Mouse (Mus musculus) brain, embryonic 18.5 days (tissue): ENCODE measurements around the gene Arid5b.
"Not testable (repeated sequence)": the region's sequence is repeated elsewhere in the genome, so short reads cannot be mapped to it uniquely, and the experiment has no call there.

Source experiments
- DNase-seq: peaks from one replicate; pipeline ENCODE4 v3.0.0-alpha.2; 2012; ENCODE audit warnings: low read depth, low spot score

The Arid5b gene

DNA sequence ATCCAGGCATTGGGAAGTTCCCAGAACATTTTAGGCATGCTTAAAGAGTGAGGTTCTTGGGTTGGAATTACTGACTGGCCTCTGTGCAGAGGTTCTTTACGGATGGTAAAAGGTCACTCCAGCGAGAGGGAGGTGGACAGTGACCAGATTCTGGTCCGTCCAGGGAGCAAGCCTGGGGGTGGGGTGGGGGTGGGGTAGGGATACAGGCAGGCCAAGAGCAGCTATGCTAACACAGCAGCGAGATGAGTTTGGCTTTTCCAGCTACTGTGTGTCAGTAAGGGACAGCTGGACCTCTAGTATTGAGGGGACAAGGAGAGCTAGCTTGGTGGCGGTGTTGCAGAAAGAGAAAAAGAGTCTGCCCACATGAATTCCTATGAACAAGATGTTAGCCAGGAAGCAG is 167.9 kb downstream of the Arid5b start:
- no peak for DNase-seq

DNA sequence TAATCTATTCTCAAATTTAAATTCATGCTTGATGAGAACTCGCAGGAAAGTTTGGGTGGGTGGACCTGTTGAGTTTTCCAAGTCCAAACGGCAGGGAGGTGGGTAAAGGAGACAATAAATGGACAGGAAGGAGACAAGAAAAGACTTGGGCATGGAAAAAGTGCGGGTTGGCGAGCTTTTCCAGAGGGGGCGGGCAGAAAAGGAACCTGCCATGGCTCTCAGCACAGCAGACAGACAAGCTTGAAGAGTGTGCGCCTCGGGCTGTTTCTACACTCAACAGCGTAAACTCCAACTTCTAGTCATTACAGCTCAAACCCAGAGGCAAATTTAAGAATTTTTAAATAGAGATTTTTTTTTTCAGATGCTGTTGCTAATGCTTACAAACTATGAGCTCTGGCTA is 168.4 kb downstream of the Arid5b start:
- no peak for DNase-seq

DNA sequence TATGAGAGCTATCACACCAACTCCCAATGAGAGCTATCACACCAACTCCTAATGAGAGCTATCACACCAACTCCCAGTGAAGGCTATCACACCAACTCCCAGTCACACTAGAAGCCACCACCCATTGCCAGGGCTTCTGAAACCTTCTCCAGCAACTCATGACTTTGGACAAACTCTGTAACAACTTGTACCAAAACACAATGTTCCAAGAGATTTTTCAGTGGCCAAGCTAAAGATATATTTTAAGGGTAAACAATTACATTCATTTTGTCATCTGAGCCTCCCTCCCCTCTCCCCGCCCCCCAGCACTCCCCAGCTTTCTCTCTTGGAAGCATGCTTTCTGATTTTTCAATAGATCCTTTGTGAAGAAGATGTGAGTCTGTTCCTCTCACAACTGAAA is 168.9 kb downstream of the Arid5b start:
- DNase-seq, result no peak

DNA sequence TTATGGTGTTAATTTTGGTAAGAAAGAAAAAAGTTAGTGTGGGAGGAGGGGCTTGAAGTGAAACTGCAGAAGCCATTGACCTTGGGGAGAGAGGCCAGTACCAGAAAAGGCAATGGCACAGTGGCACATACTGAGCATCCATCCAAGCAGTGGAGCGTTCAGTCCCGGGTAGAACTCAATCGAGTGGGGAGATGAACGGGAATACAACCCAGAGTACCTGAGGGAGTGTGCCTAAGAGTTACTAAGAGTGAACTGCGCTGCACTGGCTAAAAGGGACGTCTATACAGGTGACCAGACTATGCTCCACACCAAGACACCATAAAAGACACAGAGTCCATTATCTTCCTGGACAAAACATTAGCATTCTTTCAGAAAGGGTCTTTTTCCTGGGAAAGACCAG is 170.8 kb downstream of the Arid5b start:
- DNase-seq, result no peak

DNA sequence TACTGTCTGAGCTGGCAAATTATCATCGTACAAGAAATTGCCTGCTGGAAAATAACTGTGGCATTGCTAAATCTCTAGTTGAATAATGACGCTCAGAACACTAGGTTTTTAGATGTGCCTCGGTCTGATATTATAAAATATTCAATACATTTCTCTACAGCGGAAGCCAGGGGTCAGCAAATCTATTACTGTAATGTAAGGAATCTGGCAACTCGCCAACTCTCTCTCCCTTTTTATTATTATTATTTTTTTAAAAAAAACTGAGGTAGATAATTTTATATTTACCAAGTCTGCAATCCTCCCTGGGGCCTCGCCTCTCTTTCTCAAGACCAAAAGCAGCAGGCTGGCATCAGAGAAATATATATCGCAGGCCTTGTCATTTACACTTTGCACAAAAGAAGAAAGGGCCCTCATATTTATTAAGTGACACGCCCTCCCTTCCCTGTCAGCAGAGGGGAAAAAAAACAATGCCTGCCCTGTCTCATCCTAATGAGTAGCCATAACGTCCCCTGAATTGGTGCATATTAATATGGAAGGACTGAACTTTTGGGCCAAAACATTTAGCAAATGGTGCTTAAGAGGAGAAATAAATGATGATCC is 172.1 kb downstream of the Arid5b start:
- DNase-seq, result no peak

DNA sequence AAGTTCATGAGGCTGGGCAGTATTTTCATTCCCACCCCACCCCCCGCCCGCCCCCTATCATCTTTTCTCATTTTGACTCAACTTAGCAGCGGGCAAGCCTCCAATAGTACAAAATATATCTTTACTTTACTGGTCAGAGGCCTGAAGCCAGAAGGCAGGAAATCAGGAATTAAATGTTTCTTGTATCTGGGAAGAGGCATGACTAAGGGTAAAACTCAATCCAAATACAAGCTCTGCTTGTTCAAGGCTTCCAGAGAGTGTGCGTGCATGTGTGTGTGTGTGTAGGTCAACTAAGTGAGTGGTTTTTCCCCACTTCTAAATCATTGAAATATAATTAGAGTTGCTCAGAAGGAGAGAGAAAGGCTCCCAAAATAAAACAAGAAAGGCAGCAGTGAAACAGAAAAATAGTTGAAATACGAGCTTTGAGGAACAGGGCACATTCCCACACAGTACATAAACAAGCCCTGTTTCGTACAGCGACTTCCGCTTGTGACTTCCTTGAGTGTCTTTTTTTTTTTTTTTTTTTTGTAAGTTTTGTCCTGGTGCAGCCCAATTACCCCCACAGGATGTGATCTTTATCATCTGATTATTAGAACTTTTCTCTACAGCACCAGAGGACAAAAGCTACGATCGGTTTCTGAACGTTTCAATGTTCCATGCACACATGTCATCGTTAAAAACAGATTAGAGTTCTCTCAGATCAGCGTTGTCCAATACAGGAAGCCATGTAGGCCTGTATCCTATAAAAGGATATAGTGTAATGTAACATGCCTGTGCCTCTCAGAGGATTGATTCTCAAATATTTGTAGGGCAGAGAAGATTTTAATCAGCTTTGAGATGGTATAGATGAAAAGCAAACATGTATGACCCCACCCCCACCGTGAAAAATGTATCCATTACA is 173.4 kb downstream of the Arid5b start:
- DNase-seq, result no peak

DNA sequence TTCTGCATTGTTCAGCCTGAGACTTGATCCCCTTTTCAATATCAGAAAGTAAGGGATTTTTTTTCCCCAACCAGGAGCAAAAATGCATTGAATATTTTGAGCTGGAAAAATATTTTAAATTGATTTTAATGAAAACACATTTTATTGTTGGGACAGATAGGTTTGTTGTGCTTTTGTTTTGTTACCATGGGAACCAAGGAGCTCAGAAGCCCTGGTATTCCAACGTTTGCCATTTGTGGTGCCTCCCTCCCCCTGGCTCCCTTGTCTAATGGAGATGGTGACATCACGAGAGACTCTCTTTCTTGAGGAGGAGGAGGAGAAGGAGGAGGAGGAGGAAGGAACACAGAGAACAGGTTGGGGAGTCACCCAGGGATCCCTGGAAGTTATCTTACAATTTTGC is 174.1 kb downstream of the Arid5b start:
- no peak for DNase-seq

DNA sequence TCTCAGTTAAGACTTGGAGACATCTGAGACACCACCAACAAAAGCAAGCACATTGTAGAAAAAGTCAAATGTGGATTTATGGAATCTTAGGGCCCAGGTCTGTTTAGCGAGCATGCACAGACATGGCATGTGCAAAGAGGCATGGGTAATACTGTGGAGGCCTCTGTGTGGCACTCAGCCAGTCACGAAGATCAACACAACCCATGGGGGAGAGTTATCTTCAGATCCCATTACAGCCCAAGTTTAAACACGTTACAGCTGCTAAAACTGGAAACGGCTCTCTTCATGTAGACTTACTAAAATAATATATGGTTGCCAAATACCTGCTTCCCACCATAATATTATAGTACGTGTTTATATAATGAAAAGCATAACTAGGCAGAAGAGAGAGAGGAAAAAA is 174.6 kb downstream of the Arid5b start:
- no peak for DNase-seq

DNA sequence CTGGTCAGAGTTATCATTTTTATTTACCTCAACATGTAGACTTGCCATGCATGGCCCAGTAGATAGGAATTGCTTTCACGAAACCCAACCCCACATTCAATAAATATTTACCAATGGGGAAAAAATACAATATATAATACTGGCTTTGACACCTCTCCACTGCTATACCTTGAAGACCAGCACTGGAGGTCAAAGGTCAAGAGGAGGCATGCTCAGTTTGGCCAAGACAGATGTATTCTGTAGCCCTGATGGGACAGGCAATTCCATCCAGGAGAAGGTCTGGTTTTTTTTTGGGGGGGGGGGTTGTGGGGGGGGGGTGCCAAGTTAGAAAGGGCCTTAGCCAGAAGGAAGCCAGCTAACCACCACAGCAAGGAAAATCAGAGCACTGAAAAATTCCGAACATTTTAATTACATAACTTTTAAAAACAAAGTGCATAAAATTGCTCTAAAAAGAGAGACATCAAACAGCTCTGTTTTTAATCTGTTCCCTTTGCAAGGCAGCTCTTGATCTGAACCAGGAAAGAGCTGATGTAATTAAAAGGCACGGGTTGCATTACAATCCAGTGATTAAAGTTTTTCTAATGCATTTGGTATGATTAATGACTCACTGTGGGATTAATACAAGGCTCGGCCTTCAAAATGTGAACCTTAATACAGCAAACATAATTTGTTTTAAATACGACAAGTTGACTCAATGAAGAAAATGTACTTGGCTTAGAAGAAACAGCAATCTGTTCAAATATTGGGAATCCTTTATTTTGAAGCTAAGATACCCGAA is 175.3 kb downstream of the Arid5b start:
- DNase-seq, result no peak

DNA sequence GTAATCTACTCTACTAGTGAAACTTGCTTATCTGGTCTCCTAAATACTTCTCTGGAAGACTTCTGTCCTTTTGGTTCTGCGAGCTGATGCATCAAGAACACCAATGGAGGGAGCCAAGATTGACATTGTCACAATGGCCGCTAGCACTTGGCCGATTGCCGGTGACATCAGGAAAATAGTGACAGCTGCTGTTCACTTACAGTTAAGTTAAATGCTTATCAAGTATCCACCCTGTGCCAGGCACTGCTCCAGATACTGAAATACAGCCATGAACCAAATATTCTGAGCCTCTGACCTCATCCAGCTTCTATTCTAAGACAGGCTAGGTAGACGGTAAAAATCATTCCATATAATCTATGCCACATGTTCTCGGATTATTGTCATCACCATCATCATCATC is 176.0 kb downstream of the Arid5b start:
- no peak for DNase-seq

DNA sequence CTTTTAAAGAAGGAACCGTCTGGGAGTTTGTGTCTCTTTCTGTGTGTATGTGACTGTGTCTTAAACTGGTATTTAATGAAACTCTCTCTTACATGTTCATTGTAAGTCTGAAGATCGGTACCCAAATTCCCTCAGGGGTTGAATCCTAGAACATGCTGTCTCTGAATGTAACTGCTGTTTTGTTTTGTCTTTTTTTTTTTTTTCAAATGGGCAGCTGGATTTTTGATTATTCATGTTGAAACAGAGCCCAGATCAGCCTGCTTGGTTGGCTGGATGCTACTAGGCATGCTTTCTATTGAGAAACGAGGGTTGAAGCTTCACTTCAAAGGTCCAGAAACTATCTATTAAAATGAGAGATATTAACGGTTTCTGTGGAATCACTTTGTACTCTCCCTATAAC is 177.3 kb downstream of the Arid5b start:
- no peak for DNase-seq

DNA sequence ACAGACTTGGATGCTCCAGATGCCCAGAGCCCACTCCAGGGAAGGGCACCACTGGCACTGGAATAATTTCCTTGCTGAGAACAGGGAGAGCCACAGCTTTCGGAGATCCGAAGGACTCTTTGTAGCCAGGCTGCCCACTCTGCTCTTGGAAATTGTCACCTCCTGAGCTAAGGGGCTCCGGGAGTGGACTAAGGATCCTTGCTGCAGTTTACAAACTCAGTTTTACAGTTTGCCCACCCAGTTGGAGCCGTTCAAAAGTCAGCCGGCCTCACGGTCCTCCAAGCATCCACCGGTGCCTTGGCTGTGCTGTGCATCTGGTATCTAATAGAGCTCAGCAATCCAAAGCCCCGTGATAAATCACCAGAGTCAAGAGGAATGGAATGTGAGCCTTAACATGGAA is 178.0 kb downstream of the Arid5b start:
- no peak for DNase-seq

DNA sequence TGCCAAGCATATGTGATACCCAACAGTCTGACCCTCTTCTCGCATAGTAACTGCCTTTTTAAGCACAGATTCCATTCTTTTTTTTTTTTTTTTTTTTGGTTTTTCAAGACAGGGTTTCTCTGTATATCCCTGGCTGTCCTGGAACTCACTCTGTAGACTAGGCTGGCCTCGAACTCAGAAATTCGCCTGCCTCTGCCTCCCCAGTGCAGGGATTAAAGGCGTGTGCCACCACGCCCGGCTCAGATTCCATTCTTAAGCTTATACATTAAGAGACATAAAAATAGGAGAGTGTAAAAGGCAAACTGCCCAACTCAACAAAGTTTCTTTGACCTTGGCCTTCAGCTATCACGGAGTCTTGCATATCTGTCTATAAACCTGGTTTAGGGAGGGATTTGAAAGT is 178.7 kb downstream of the Arid5b start:
- not testable (repeated sequence) for DNase-seq

DNA sequence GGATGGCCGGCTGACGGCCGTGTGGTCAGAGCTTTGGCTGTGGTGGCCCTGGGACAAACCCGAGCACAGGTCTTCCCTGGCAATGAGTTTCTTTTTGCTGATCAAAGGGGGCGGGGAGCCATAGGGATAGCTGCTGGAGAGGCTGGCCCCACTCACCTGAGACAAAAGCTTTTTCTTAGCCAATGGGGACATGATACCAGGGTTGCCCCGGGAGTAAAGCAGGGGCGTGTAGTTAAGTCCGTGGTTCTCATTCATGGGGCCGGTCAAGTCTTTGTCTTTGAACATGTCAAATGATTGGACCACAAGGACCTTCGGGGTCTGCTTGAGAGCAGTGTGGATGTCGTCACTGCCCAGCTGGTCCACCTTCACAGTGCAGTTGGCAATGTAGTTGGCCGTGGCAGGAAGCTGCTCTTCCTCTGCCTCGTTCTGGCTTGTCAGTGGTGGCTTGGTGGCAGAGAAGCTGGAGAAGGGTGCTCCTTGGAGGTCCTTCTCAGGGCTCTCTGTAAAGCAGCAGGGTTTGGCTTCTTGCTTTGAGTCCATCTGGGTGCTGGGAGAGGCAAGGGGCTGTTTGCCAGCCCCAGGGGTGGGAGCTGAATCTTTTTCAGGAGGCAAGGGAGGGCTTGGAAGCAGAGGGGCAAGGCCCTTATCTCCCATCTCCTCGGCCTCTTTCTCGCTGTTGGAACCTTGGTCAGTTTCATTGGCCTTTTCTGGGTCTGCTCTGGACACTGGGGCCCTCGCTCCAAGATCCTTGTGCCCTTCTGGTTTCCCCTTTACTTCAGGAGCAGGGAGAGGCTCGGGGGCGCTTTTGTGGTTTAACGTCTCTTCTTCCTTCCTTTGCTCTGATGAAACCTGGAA is 180.5 kb downstream of the Arid5b start:
- no peak for DNase-seq

DNA sequence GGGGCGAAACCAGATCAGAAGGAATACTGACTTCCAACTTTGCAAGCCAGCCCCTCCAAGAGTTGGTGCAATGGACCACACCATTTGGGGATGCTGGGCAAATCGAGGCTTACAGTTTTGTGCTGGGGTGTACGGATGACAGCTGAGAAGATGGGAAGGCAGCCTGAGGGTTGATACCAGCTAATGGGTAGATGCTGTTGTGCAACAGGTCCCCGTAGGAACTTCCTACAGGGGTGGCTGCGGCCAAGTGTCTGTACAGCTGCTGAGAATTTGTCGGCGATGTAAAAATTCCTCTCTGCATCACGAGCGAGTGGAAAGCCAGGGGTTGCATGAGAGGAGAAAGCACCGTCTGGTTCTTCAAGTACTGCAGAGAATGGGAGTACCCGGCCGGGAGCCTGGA is 182.1 kb downstream of the Arid5b start:
- no peak for DNase-seq

DNA sequence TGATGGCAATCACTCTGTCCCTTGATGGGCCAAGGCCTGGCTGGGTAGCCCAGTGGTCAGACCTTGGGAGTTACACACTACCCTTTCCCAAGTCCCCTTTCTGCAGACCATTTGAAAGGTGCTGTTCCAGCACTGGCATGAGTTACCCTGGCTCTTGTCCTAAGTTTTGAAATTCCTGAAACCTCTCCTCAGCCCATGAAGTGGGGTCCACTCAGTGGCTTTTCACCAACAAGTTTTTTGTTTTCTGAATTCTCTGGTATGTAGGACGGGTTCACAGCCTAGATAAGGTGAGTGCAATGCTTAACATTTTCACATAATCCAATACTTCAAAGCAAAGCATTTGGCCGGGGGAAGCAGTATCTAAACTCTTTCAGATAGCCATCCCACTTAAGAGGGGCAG is 183.4 kb downstream of the Arid5b start:
- no peak for DNase-seq

DNA sequence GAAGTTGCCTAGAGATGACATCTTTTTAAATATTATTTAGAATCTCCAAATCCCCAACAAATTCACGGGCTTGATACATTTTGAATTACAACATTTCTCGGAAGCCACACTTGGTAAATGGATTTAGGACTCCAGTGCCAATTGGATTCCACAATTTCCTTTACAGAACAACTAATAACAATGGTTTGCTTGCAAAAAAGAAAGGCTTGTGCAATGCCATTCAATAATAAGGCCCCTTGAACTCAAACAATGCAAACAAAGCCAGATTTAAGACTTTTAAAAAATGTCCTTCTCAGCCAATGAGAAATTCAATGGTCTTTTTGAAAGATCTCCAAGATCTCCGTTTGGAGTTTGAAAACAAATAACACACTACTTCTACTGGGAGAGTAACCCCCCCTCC is 185.0 kb downstream of the Arid5b start:
- DNase-seq, result no peak

DNA sequence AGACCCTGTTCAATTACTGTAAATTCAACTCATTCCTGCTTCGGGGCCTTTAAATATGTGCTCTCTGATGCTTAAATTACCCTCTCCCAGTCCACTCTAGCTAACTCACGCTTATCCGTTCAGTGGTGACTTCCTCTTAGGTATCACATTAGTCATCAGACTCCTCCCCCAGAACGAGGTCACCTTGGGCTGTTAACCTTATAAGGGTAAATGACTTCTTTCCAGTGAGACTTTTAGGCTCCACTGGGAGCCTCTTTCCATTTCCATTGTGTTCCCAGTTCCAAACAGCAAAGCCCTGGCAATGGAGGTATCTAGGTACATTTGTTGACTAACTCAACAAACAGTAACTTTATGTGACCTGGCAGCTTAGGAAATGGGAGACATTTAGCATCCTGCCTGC is 186.7 kb downstream of the Arid5b start:
- DNase-seq, result no peak

DNA sequence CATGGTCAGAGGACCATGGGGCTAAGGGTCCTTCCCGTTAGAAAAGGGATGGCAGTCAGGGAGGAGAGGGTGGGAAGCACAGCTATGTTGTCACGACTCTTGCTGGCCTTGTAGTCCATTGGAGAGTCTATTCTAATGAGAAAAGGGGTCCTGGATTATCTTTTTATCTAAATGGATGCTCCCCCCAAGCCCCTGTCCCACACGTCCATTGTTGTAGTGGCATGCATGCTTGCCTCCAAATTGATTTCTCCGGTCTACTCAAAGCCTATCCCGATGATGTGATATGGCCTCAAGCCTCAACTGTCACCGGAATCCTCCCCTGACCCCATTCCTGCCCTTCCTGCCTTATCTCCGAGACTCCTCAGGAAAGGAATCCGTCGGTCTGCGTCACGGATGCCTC is 187.5 kb downstream of the Arid5b start:
- DNase-seq, result no peak

DNA sequence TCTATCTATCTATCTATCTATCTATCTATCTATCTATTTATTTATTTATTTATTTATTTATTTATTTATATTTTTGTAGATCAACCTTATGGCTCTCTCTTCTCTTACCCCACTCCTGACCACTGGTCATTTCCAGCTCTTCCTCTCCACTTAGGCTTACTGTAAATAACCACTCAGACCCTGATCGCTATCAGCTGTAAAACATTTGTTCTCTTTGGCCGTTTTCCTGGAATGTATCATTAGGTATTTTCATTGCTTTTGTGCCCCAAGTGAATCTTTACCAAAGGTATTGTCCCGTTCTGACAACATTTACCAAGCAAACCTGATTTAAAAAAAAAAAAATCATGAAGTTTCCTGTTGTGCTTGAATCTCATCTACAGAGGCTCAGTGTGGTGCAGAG is 188.0 kb downstream of the Arid5b start:
- DNase-seq, result no peak

DNA sequence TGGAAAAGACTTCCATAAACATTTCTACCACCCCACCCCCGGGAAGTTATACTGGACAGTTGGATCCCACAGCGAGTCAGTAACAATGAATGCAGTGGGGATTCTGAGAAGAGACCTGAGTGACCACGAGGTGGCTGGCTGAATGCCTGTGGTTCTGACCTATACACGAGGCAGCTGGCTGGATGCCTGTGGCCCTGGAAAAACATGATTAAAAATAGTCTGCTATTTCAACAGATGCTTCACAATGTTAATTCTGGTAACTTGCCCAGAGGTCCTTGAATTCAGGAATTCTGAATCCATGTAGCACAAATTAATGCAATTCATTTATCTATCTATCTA is 188.4 kb downstream of the Arid5b start:
- DNase-seq, result no peak
